Mouse (Mus musculus) bone marrow macrophage, adult 2 months (primary cell): ENCODE measurements around the gene Olfr651.

Source experiments
- CTCF ChIP-seq: IDR thresholded peaks from 2 replicates; pipeline ENCODE4 v1.5.1; 2012; ENCODE audit warnings: low read depth, mild to moderate bottlenecking, low read length, moderate library complexity
- POLR2A ChIP-seq: IDR thresholded peaks from 2 replicates; pipeline ENCODE4 v1.6.1; 2012; ENCODE audit warnings: mild to moderate bottlenecking, low read depth, low read length, borderline replicate concordance

DNA sequence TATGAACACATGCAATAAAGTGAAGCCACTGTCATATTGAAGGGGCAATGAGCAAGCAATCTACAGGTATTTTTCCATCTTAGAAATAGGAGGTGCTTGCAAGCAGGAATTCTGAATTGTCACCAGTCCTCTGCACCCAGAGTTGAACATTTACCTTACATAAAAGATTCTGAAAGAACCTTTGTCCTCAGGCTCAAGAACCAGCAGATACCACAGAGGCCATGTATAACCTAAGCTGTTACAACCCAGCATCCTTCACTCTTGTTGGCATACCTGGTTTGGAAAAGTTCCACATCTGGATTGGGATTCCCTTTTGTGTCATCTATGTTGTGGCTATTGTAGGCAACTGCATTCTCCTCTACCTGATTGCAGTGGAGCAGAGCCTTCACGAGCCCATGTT is 2.8 kb downstream of the Olfr651 start:
- TF ChIP-seq CTCF = no peak
- TF ChIP-seq POLR2A = no peak
